Mouse (Mus musculus): ENCODE measurements around the gene Hnrnpa3.

- no peak for TF ChIP-seq CTCF (IDR thresholded peaks at IDR 0.05; ENCODE audit: low read depth)
- TF ChIP-seq EP300 (optimal IDR thresholded peaks at IDR 0.05), result no peak
Measured at GRCm38 (mm10) chr2:75637361-75637760, 21.7 kb upstream of the Hnrnpa3 start.

All from stomach, postnatal 0 days (tissue).